Mouse (Mus musculus): Measurements from ENCODE around the gene Fbxo48. TPM values are rescaled to one million over a fixed set of nuclear protein-coding genes. Genes with fewer than 3 reads are reported as not detected.

Gene Fbxo48
- total RNA-seq, 1 experiment, result 2.9 TPM

DNA sequence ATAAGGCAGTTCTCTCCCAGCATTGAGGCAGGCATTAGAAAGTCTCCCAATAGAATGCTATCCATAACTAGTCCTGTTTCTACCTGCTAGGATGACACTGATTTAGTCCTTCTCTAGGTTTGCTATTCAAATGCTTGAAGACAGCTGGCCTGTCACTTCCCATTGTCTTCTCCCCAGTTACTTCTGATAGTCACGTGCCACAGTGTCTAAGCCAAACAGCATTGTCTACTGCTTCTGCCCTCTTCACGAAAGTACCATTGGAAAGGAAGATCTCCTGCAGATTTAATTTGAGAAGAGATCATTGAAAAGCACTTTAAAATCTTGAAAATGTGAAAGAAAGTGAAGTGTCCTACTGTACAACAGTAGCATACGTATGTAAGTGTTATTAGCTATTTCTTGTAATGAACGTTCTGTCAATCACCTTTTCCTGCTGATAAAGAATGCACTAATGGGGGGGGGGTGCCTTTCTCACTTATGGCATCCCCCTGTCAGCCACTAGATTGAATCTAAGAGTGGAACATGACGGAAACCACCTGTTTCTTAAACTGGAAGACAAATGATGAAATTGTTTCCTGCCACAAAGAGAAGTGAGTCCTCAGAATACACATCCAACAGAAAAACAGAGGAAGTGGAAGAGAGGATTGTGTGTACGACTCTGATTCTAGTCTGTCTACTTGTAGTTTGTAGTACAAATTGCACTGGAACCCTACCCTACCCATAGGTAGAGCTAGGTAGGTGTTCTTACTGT lies 5.1 kb downstream of the Fbxo48 start:
- Histone ChIP-seq H3K4me1 (ENCODE audit: control insufficient read depth in 2 of 2, insufficient read depth in 2 of 2, low read length in 2 of 2, poor library complexity in 1 of 2) (peaks cover 0 to 2% of the 10 kb centered on the region in 2 experiments; a peak in 1 of 4 replicates), H3K9ac (ENCODE audit: insufficient read depth, low read depth, low read length, poor library complexity, severe bottlenecking) (no peak overlapping the region), H3K27ac (ENCODE audit: insufficient read depth, low read depth, low read length, poor library complexity, severe bottlenecking) (no peak overlapping the region), H3K4me3 (ENCODE audit: insufficient read depth in 1 of 2, low read depth in 1 of 2, low read length in 2 of 2, poor library complexity in 1 of 2, severe bottlenecking in 1 of 2) (no peak overlapping the region), H3K36me3 (ENCODE audit: control insufficient read depth, insufficient read depth, low read length, poor library complexity, severe bottlenecking) (no peaks in the 10 kb centered on the region), H3K9me3 (ENCODE audit: control insufficient read depth, insufficient read depth, low read depth, low read length) (no peaks in the 10 kb centered on the region)
- TF ChIP-seq ZNF384 (IDR thresholded peaks at IDR 0.05; ENCODE audit: low read depth, low read length) (no peak), CHD2 (IDR thresholded peaks at IDR 0.05; ENCODE audit: low read depth, low read length) (no peak), ZC3H11A (IDR thresholded peaks at IDR 0.05; ENCODE audit: borderline replicate concordance, low read depth, low read length) (no peak), MAFK (IDR thresholded peaks at IDR 0.05; ENCODE audit: insufficient read depth, low read depth, low read length) (no peak), HCFC1 (IDR thresholded peaks at IDR 0.05; ENCODE audit: borderline replicate concordance, insufficient read depth, low read length) (no peak)
- DNase-seq (ENCODE audit: low read depth, low spot score), result no peak
- in situ Hi-C loops (cut with MboI; ENCODE audit: low sequenced_read_pairs in 2 of 2, unreplicated experiment in 2 of 2), result no loop called here

- no peaks in the 10 kb centered on the region for H3K36me3 ChIP-seq (ENCODE audit: control insufficient read depth, insufficient read depth, low read length, poor library complexity, severe bottlenecking)
- DNase-seq (ENCODE audit: low read depth, low spot score), result no peak
- H3K27ac ChIP-seq (ENCODE audit: insufficient read depth, low read depth, low read length, poor library complexity, severe bottlenecking), result no peak overlapping the region
- no peaks in the 10 kb centered on the region for H3K4me1 ChIP-seq (ENCODE audit: control insufficient read depth in 2 of 2, insufficient read depth in 2 of 2, low read length in 2 of 2, poor library complexity in 1 of 2)
- no peak for TF ChIP-seq ZNF384 (IDR thresholded peaks at IDR 0.05; ENCODE audit: low read depth, low read length)
- TF ChIP-seq ZC3H11A (IDR thresholded peaks at IDR 0.05; ENCODE audit: borderline replicate concordance, low read depth, low read length), result no peak
- no peak for TF ChIP-seq HCFC1 (IDR thresholded peaks at IDR 0.05; ENCODE audit: borderline replicate concordance, insufficient read depth, low read length)
- TF ChIP-seq MAFK (IDR thresholded peaks at IDR 0.05; ENCODE audit: insufficient read depth, low read depth, low read length), result no peak
- TF ChIP-seq CHD2 (IDR thresholded peaks at IDR 0.05; ENCODE audit: low read depth, low read length), result no peak
- H3K4me3 ChIP-seq (ENCODE audit: insufficient read depth in 1 of 2, low read depth in 1 of 2, low read length in 2 of 2, poor library complexity in 1 of 2, severe bottlenecking in 1 of 2), result no peak overlapping the region
- in situ Hi-C loops (cut with MboI; ENCODE audit: low sequenced_read_pairs in 2 of 2, unreplicated experiment in 2 of 2), result no loop called here
- H3K9me3 ChIP-seq (ENCODE audit: control insufficient read depth, insufficient read depth, low read depth, low read length), result no peaks in the 10 kb centered on the region
- no peak overlapping the region for H3K9ac ChIP-seq (ENCODE audit: insufficient read depth, low read depth, low read length, poor library complexity, severe bottlenecking)
These were observed 5.9 kb downstream of the Fbxo48 start for GRCm38 (mm10) chr11:16957030-16957429.

- Histone ChIP-seq H3K9me3 (ENCODE audit: control insufficient read depth, insufficient read depth, low read depth, low read length) (no peaks in the 10 kb centered on the region), H3K4me3 (ENCODE audit: insufficient read depth in 1 of 2, low read depth in 1 of 2, low read length in 2 of 2, poor library complexity in 1 of 2, severe bottlenecking in 1 of 2) (no peak overlapping the region), H3K4me1 (ENCODE audit: control insufficient read depth in 2 of 2, insufficient read depth in 2 of 2, low read length in 2 of 2, poor library complexity in 1 of 2) (no peaks in the 10 kb centered on the region), H3K36me3 (ENCODE audit: control insufficient read depth, insufficient read depth, low read length, poor library complexity, severe bottlenecking) (no peaks in the 10 kb centered on the region), H3K27ac (ENCODE audit: insufficient read depth, low read depth, low read length, poor library complexity, severe bottlenecking) (no peak overlapping the region), H3K9ac (ENCODE audit: insufficient read depth, low read depth, low read length, poor library complexity, severe bottlenecking) (no peak overlapping the region)
- no peak for DNase-seq (ENCODE audit: low read depth, low spot score)
- in situ Hi-C loops (cut with MboI; ENCODE audit: low sequenced_read_pairs in 2 of 2, unreplicated experiment in 2 of 2), result no loop called here
- TF ChIP-seq CHD2 (IDR thresholded peaks at IDR 0.05; ENCODE audit: low read depth, low read length) (no peak), MAFK (IDR thresholded peaks at IDR 0.05; ENCODE audit: insufficient read depth, low read depth, low read length) (no peak), HCFC1 (IDR thresholded peaks at IDR 0.05; ENCODE audit: borderline replicate concordance, insufficient read depth, low read length) (no peak), ZC3H11A (IDR thresholded peaks at IDR 0.05; ENCODE audit: borderline replicate concordance, low read depth, low read length) (no peak), ZNF384 (IDR thresholded peaks at IDR 0.05; ENCODE audit: low read depth, low read length) (no peak)
These were observed 7.3 kb downstream of the Fbxo48 start for GRCm38 (mm10) chr11:16958520-16958919.

- H3K36me3 ChIP-seq (ENCODE audit: control insufficient read depth, insufficient read depth, low read length, poor library complexity, severe bottlenecking), result no peaks in the 10 kb centered on the region
- no peak overlapping the region for H3K9ac ChIP-seq (ENCODE audit: insufficient read depth, low read depth, low read length, poor library complexity, severe bottlenecking)
- TF ChIP-seq CHD2 (IDR thresholded peaks at IDR 0.05; ENCODE audit: low read depth, low read length), result no peak
- TF ChIP-seq ZNF384 (IDR thresholded peaks at IDR 0.05; ENCODE audit: low read depth, low read length), result no peak
- no peak for TF ChIP-seq HCFC1 (IDR thresholded peaks at IDR 0.05; ENCODE audit: borderline replicate concordance, insufficient read depth, low read length)
- no peak for TF ChIP-seq MAFK (IDR thresholded peaks at IDR 0.05; ENCODE audit: insufficient read depth, low read depth, low read length)
- no peak for TF ChIP-seq ZC3H11A (IDR thresholded peaks at IDR 0.05; ENCODE audit: borderline replicate concordance, low read depth, low read length)
- in situ Hi-C loops (cut with MboI; ENCODE audit: low sequenced_read_pairs in 2 of 2, unreplicated experiment in 2 of 2), result no loop called here
- no peak for DNase-seq (ENCODE audit: low read depth, low spot score)
- no peaks in the 10 kb centered on the region for H3K4me1 ChIP-seq (ENCODE audit: control insufficient read depth in 2 of 2, insufficient read depth in 2 of 2, low read length in 2 of 2, poor library complexity in 1 of 2)
- H3K4me3 ChIP-seq (ENCODE audit: insufficient read depth in 1 of 2, low read depth in 1 of 2, low read length in 2 of 2, poor library complexity in 1 of 2, severe bottlenecking in 1 of 2), result no peak overlapping the region
- H3K9me3 ChIP-seq (ENCODE audit: control insufficient read depth, insufficient read depth, low read depth, low read length), result no peaks in the 10 kb centered on the region
- no peak overlapping the region for H3K27ac ChIP-seq (ENCODE audit: insufficient read depth, low read depth, low read length, poor library complexity, severe bottlenecking)
These were observed 16.6 kb downstream of the Fbxo48 start for GRCm38 (mm10) chr11:16967806-16968205.
